ENCODE assay signal across 25 mouse cellular contexts in the genomic region with DNA sequence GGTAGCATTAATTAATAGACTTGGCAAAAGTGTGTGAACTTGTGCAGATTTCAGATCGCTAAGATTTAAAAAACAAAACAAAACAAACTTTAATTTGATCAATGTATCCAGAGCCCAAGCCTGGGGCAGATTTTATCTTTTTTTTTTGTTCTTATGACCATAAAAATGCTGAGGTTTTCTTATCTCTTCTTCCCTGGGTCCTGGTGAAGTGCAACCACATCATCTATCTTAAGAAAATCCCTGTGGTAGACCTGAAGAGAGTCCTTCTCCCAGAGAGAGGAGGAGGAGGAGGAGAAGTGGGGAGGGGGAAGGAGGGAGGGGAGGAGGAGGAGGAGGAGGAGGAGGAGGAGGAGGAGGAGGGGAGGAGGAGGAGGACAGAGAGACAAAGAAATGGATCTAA.
"Had no signal": no experiment of that assay in that cellular context is flagged by ENCODE, and none has a peak within 500 bp of the region (broad histone marks: within the 10 kb centered on the region; RNA-seq: fewer than 3 reads in every experiment).

No protein-coding gene starts in this region.

- H3K9ac ChIP-seq: heart, embryonic 13.5 days; heart, embryonic 15.5 days; hindbrain, embryonic 12.5 days; intestine, embryonic 15.5 days; limb, embryonic 12.5 days; liver, embryonic 15.5 days had no signal

- H3K4me3 ChIP-seq: heart, adult 2 months; heart, embryonic 13.5 days; heart, embryonic 15.5 days; hindbrain, embryonic 10.5 days; hindbrain, embryonic 12.5 days; intestine, embryonic 15.5 days; left cerebral cortex, adult 2 months; limb, embryonic 10.5 days; limb, embryonic 12.5 days; liver, embryonic 13.5 days; liver, embryonic 15.5 days had no signal

- H3K27ac ChIP-seq: heart, adult 2 months; heart, embryonic 13.5 days; heart, embryonic 15.5 days; intestine, embryonic 15.5 days; limb, embryonic 12.5 days; liver, embryonic 13.5 days had no signal

- DNase-seq: gastrocnemius, postnatal 14 days; gastrocnemius, postnatal 36 days; heart, adult 11 months; heart, adult 2 months; heart, postnatal 14 days; heart, postnatal 4 days; kidney, adult 18-20 months; kidney, adult 8-10 months; kidney, postnatal 10 days; kidney, postnatal 25 days; liver; liver, embryonic 13.5 days had no signal

- H3K9me3 ChIP-seq: heart, embryonic 13.5 days; heart, embryonic 15.5 days; hindbrain, embryonic 10.5 days; hindbrain, embryonic 12.5 days; intestine, embryonic 15.5 days; limb, embryonic 10.5 days; limb, embryonic 12.5 days; liver, embryonic 13.5 days; liver, embryonic 15.5 days had no signal

- H3K27me3 ChIP-seq: hindbrain, embryonic 12.5 days; intestine, embryonic 15.5 days; limb, embryonic 12.5 days; liver, embryonic 13.5 days; liver, embryonic 15.5 days had no signal

- H3K36me3 ChIP-seq: heart, embryonic 13.5 days; heart, embryonic 15.5 days; hindbrain, embryonic 12.5 days; intestine, embryonic 15.5 days; limb, embryonic 10.5 days; limb, embryonic 12.5 days; liver, embryonic 13.5 days; liver, embryonic 15.5 days had no signal

- H3K4me2 ChIP-seq: heart, embryonic 11.5 days; heart, embryonic 13.5 days; heart, embryonic 15.5 days; intestine, embryonic 15.5 days; limb, embryonic 12.5 days; liver, embryonic 11.5 days; liver, embryonic 13.5 days; liver, embryonic 15.5 days had no signal

- ATAC-seq: inflammation-experienced regulatory T-cells, adult 6 months; intestine, embryonic 15.5 days; intestine, postnatal 0 days had no signal
